Mouse (Mus musculus) right cerebral cortex, adult 2 months (tissue): ENCODE measurements around the gene Ippk.

Experiments
- DNase-seq, 2 experiments: peaks; one replicate each; pipeline ENCODE4 v3.0.0; 2021 to 2022; ENCODE audit warnings: low spot score in 2 of 2

Ippk gene

DNA sequence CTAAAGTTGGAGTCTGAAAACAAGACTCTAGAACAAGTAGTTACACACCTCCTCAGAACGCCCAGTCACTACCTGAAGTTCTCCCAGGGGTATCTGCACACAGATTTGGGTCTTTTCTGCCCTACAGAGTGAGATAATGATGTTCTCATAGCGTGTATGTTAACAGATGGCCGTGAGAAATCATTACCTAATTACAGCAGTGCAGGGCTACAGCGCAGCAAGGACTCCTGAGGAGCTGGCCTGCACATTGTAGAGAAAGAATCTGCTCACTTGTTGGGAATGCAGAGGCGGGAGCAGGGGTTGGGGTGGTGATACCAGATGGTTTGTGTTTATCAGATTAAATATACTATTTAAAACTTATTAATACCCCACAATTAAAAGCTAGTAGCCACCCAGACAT lies 59.5 kb downstream of the Ippk start:
- peak; percentile 21 to 31 for DNase-seq

GRCm38 (mm10) chr13:49485388-49485787 lies 64.3 kb downstream of the Ippk start:
- no peak for DNase-seq

GRCm38 (mm10) chr13:49492376-49493368 lies 71.6 kb downstream of the Ippk start, which contains the start of gene Tes3-ps:
Tes3-ps (plus strand) TSS chr13:49493318.
- no peak for DNase-seq

DNA sequence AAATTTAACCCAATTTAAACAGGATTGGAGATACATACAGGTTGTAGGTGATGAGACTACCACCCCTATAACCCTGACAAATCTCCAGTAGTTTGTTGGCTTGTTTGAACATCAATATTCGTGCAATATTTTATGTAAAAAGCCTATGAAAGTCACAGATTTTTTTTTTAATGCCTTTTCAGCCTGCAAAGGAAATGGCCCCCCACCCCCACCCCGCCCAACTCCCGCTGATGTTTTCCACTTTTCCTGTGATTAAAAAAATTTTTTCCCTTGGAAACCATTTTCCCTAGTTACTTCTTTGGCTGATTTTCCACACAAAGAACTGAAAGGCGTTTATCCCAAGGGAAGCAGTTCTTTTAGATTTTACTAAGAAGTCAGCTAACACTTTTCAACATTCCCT lies 83.5 kb downstream of the Ippk start, which contains the start of gene Ecm2:
TSS of gene Ecm2 (plus strand) at position 301 of the 400 bp plus-strand sequence.
- no peak for DNase-seq

DNA sequence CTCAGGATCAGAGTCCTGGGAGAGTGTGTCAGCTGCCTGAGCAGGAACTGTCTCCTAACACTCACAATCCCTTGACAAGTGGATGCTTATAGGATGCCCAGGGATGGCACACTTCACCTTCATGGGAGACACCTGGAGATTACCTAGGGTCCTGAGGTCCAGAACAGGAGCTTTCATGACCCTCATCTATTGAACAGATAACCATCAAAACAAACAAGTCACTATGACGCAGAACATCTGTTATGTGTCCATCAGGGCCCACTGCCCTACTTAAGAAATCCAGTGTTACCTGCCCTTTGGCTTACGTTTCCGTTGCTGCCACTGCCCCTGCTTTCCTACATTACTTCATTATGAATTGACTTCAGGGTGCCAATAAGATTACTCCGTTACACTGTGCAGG lies 84.7 kb downstream of the Ippk start:
- no peak for DNase-seq

GRCm38 (mm10) chr13:49507176-49507575 lies 86.1 kb downstream of the Ippk start:
- DNase-seq = no peak
